Mouse (Mus musculus) limb, embryonic 12.5 days (tissue): ENCODE measurements around the gene Nlgn1. TPM values are rescaled to one million over a fixed set of nuclear protein-coding genes. Genes with fewer than 3 reads are reported as not detected.

Experiments used
- ATAC-seq: fragments of 200-750 bp; cut with Nextera tagmentation; 2 replicates; pipeline ENCODE4 v1.8.0; 2017; ENCODE audit warnings: low read depth, moderate TSS enrichment; ENCODE audit not compliant: insufficient number of reproducible peaks, insufficient read depth, low FRiP score, low TSS enrichment
- H3K27ac ChIP-seq: fragments of 300-500 bp; sonication (generic); 2 replicates; pipeline ENCODE4 v1.5.1; 2016; ENCODE audit warnings: mild to moderate bottlenecking, moderate library complexity
- H3K27me3 ChIP-seq: fragments of 300-500 bp; sonication (generic); 2 replicates; pipeline ENCODE4 v1.6.1; 2016; ENCODE audit warnings: mild to moderate bottlenecking, moderate library complexity
- H3K36me3 ChIP-seq: fragments of 300-500 bp; sonication (generic); 2 replicates; pipeline ENCODE4 v1.6.1; 2016; ENCODE audit warnings: mild to moderate bottlenecking, moderate library complexity
- H3K4me1 ChIP-seq: fragments of 300-500 bp; sonication (generic); replicated peaks from 2 replicates; pipeline ENCODE4 v1.6.1; 2016
- H3K4me2 ChIP-seq: fragments of 300-500 bp; sonication (generic); 2 replicates; pipeline ENCODE4 v1.6.1; 2016; ENCODE audit warnings: mild to moderate bottlenecking, moderate library complexity
- H3K4me3 ChIP-seq: fragments of 300-500 bp; sonication (generic); replicated peaks from 2 replicates; pipeline ENCODE4 v1.5.1; 2016; ENCODE audit warnings: mild to moderate bottlenecking
- H3K9ac ChIP-seq: fragments of 300-500 bp; sonication (generic); replicated peaks from 2 replicates; pipeline ENCODE4 v1.6.1; 2016; ENCODE audit warnings: mild to moderate bottlenecking, moderate library complexity
- H3K9me3 ChIP-seq: fragments of 300-500 bp; sonication (generic); 2 replicates; pipeline ENCODE4 v1.6.1; 2016; ENCODE audit warnings: mild to moderate bottlenecking, moderate library complexity
- WGBS: fragments of 180-500 bp; shearing (Covaris S2); methylation state at CpG from one replicate; pipeline ENCODE4 v1.1.7; 2016; 5-methylcytosine and 5-hydroxymethylcytosine counted together
- polyA plus RNA-seq: library from polyadenylated mRNA; unstranded; fragments of >200 nt; fragmentation: Nextera tagmentation; extraction: Ambion mirVana; gene quantifications from 2 replicates; pipeline ENCODE4 v1.2.1, GENCODE M21; 2016

Nlgn1 gene
- polyA plus RNA-seq, 1 experiment from 2014 or later, result 0.53 TPM

GRCm38 (mm10) chr3:26194970-26195369 lies 137.3 kb downstream of the Nlgn1 start:
- Histone ChIP-seq H3K4me2 (no peak overlapping the region), H3K36me3 (no peaks in the 10 kb centered on the region), H3K4me1 (no peaks in the 10 kb centered on the region), H3K4me3 (no peak overlapping the region), H3K9me3 (no peaks in the 10 kb centered on the region), H3K27ac (no peak overlapping the region), H3K9ac (no peak overlapping the region), H3K27me3 (no peaks in the 10 kb centered on the region)
- 83% methylated on average over 2 of the region's 2 CpGs for WGBS
- no peak for ATAC-seq

- Histone ChIP-seq H3K4me3 (no peak overlapping the region), H3K27ac (no peak overlapping the region), H3K27me3 (no peaks in the 10 kb centered on the region), H3K36me3 (no peaks in the 10 kb centered on the region), H3K4me1 (no peaks in the 10 kb centered on the region), H3K9ac (no peak overlapping the region), H3K9me3 (no peaks in the 10 kb centered on the region), H3K4me2 (no peak overlapping the region)
- ATAC-seq, result no peak
- WGBS, result 89% methylated on average over 3 of the region's 3 CpGs
Measured at GRCm38 (mm10) chr3:26181013-26181412, 151.2 kb downstream of the Nlgn1 start.

DNA sequence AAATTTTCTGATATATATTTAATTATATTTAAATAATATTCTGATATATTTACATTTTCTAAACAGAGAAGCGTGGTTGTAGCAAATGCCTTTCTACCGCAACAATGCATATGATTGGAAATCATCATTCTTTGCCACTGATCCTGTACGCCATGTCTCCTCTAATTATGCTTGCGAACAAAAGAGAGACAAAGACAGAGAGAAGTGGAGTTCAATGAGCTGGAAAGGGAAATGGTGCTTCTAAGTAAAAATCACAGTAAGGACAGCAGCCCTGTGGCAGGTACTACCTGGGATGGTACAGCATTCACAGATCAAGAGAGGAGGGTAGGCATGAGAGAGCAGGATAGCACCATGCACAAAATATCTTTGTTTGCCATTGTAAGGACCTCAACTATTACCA lies 156.9 kb downstream of the Nlgn1 start:
- Histone ChIP-seq H3K27ac (no peak overlapping the region), H3K9me3 (no peaks in the 10 kb centered on the region), H3K4me2 (no peak overlapping the region), H3K36me3 (no peaks in the 10 kb centered on the region), H3K4me3 (no peak overlapping the region), H3K27me3 (no peaks in the 10 kb centered on the region), H3K4me1 (no peaks in the 10 kb centered on the region), H3K9ac (no peak overlapping the region)
- ATAC-seq, result no peak
- WGBS, result 93% methylated on average over 4 of the region's 4 CpGs

DNA sequence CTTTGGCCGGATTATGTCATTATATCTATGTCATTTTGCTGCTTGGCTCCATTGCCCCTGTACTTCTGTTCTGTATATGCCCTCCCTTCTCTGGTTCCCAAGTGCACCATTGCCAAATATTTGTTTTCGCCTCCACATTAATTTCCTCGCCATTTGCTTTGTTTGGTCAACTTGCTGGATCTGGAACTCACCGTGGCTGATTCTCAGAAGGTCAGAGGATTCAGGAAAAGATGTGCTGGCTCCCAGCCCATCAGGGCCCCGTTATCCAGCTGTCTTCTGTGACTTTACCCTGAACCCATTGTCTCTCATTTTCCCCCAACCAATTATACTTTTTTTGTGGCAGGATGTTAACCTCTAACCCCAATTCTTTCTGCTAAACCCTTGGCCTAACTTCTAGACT lies 158.0 kb downstream of the Nlgn1 start:
- no peaks in the 10 kb centered on the region for H3K9me3 ChIP-seq
- no peaks in the 10 kb centered on the region for H3K36me3 ChIP-seq
- H3K4me3 ChIP-seq, result no peak overlapping the region
- ATAC-seq, result no peak
- H3K27ac ChIP-seq, result no peak overlapping the region
- 75% methylated on average over 5 of the region's 5 CpGs for WGBS
- H3K4me2 ChIP-seq, result no peak overlapping the region
- H3K9ac ChIP-seq, result no peak overlapping the region
- no peaks in the 10 kb centered on the region for H3K4me1 ChIP-seq
- H3K27me3 ChIP-seq, result no peaks in the 10 kb centered on the region

DNA sequence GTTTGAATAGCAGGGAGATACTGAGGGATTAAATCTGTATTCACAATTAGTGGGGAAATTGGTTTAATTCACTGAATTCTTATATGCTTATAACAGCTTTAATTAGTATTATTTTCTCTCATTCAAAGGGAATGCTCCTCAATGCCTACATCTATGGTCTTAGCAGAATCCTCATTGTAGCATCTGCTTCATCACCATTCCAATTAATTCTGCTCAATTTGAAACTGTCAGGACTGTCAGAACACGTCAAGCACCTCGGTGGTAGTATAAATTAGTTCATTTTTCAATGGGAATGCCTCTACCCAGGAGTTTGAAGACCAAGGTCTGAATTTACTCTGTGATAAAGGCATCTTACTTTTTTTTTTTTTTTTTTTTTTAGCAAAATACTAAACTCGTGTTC lies 158.6 kb downstream of the Nlgn1 start:
- H3K4me1 ChIP-seq, result no peaks in the 10 kb centered on the region
- H3K4me2 ChIP-seq, result no peak overlapping the region
- H3K27ac ChIP-seq, result no peak overlapping the region
- no peak overlapping the region for H3K4me3 ChIP-seq
- no peaks in the 10 kb centered on the region for H3K36me3 ChIP-seq
- no peaks in the 10 kb centered on the region for H3K27me3 ChIP-seq
- no peaks in the 10 kb centered on the region for H3K9me3 ChIP-seq
- no peak overlapping the region for H3K9ac ChIP-seq
- no peak for ATAC-seq
- 80% methylated on average over 3 of the region's 3 CpGs for WGBS

- Histone ChIP-seq H3K9me3 (no peaks in the 10 kb centered on the region), H3K4me2 (no peak overlapping the region), H3K4me1 (no peaks in the 10 kb centered on the region), H3K4me3 (no peak overlapping the region), H3K36me3 (no peaks in the 10 kb centered on the region), H3K27me3 (no peaks in the 10 kb centered on the region), H3K9ac (no peak overlapping the region), H3K27ac (no peak overlapping the region)
- 76% methylated on average over 8 of the region's 8 CpGs for WGBS
- ATAC-seq, result no peak
Measured at GRCm38 (mm10) chr3:26166711-26167110, 165.5 kb downstream of the Nlgn1 start.

- Histone ChIP-seq H3K27me3 (peaks cover 18% of the 10 kb centered on the region), H3K4me3 (peak overlapping the region; percentile 49), H3K9ac (peak overlapping the region; percentile 37; the same call in 1 of the 2 replicates), H3K36me3 (no peaks in the 10 kb centered on the region), H3K27ac (no peak overlapping the region), H3K4me1 (no peaks in the 10 kb centered on the region), H3K9me3 (no peaks in the 10 kb centered on the region), H3K4me2 (peak overlapping the region; percentile 75)
- ATAC-seq, result no peak
- 2% methylated on average over 9 of the region's 9 CpGs for WGBS
Measured at GRCm38 (mm10) chr3:26153782-26154181, 178.5 kb downstream of the Nlgn1 start.

DNA sequence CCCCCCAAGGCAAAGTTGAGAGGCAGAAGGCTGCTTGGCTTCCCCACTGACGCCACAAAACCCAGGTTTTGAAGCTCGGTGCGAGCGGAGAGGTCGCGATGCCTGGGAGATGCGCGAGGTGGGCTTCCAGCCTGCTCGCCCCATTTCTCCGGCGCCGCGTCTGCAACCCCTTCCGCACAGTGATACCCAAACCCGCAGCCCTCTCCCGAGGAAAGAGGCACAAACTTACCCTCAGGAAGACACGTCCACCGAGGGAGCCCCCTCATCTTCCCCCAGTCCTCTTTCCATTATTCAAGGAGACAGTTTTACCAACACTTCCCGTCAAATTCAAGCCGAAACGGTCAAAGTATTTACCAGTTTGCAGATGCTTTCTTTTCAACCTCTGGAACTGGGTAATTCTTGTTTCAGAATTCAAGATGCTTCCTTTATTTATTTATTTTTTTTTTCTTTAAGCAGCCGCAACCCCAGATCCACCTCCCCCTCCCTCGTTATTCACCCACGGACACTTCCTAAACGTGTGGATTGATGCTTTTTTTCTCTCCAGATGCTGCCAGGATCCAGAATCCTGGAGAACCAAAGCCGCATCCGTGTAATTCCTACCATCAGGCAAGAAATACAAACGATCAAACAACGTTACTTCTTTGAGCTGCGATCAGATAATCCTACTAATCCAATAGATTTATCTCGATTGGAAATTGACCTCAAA lies 179.1 kb downstream of the Nlgn1 start:
- Histone ChIP-seq H3K27ac (no peak overlapping the region), H3K9ac (peak overlapping the region; percentile 47), H3K27me3 (peaks cover 18% of the 10 kb centered on the region), H3K4me1 (no peaks in the 10 kb centered on the region), H3K4me3 (peak overlapping the region; percentile 49), H3K9me3 (no peaks in the 10 kb centered on the region), H3K4me2 (peak overlapping the region; percentile 75), H3K36me3 (no peaks in the 10 kb centered on the region)
- ATAC-seq, result no peak
- WGBS, result 1% methylated on average over 31 of the region's 31 CpGs

GRCm38 (mm10) chr3:26152510-26153035 lies 179.7 kb downstream of the Nlgn1 start:
- H3K27me3 ChIP-seq, result peaks cover 18% of the 10 kb centered on the region
- H3K4me3 ChIP-seq, result peak overlapping the region; percentile 49
- no peak for ATAC-seq
- WGBS, result 2% methylated on average over 10 of the region's 10 CpGs
- H3K9ac ChIP-seq, result peak overlapping the region; percentile 47
- no peaks in the 10 kb centered on the region for H3K4me1 ChIP-seq
- H3K27ac ChIP-seq, result no peak overlapping the region
- H3K4me2 ChIP-seq, result peak overlapping the region; percentile 75
- H3K36me3 ChIP-seq, result no peaks in the 10 kb centered on the region
- no peaks in the 10 kb centered on the region for H3K9me3 ChIP-seq

DNA sequence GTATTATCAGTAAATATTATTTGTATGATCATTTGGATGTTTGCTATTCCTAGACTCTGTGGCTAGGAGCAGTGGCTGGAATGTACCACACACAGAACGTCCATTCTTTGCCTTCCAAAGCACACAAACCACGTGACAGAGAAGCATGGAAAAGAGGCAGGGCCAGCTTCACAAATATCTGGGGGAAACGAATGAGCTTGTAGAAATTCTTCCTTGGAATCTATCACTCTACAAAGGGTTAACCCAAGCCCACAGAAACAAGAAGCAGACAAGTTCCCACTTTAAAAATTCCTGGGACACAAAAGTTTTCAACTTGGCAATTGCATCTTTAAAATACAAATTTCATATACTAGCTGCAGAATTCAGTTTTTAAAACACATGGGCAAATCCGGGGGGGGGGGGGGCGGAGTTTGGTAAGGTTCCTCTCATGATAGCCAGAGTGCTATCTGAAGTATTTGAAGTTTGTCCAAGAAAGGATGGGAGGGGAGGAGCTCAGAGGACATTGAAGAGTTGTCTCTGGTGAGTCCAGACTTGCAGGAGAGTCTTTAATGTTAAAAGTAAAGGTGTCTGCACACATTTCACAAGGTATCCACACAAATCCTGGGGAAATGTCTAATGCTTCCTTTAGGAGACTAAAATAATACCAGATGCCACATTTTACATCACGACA lies 180.8 kb downstream of the Nlgn1 start:
- Histone ChIP-seq H3K9me3 (no peaks in the 10 kb centered on the region), H3K4me2 (peak overlapping the region; percentile 75; the same call in 1 of the 2 replicates), H3K9ac (no peak overlapping the region), H3K27me3 (peaks cover 18% of the 10 kb centered on the region), H3K27ac (no peak overlapping the region), H3K36me3 (no peaks in the 10 kb centered on the region), H3K4me1 (no peaks in the 10 kb centered on the region), H3K4me3 (no peak overlapping the region)
- 39% methylated on average over 6 of the region's 6 CpGs for WGBS
- ATAC-seq, result no peak

DNA sequence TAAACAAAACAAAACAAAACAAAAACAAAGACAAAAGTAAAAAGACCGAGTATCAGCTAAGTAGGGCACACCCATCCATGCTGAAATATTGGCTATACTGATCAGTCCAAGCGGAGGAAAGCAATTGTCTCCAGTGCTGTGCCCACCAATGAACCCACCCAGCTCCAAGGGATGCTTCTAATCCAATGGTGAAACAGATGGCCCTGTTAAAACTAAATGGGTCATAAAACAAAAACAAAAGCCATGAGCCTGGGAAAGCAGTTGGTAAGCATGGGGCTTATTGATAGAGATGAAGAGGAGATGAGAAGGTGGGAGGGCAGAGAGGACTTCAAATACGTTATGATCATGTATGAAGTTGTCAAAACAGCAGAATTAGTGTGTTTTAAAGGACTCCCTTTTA lies 186.1 kb downstream of the Nlgn1 start:
- Histone ChIP-seq H3K36me3 (no peaks in the 10 kb centered on the region), H3K4me3 (no peak overlapping the region), H3K4me2 (no peak overlapping the region), H3K27me3 (no peaks in the 10 kb centered on the region), H3K4me1 (no peaks in the 10 kb centered on the region), H3K27ac (no peak overlapping the region), H3K9me3 (no peaks in the 10 kb centered on the region), H3K9ac (no peak overlapping the region)
- ATAC-seq, result no peak
- WGBS, result 67% methylated on average over 3 of the region's 3 CpGs
